Mouse (Mus musculus): ENCODE results near the gene Zdhhc6.

The Zdhhc6 gene

GRCm38 (mm10) chr19:55315452-55316108, at the start of gene Zdhhc6:
Gene Zdhhc6, minus strand, starts transcription at chr19:55316032.
- WGBS: under 1% methylated on average over 60 of the region's 60 CpGs

DNA sequence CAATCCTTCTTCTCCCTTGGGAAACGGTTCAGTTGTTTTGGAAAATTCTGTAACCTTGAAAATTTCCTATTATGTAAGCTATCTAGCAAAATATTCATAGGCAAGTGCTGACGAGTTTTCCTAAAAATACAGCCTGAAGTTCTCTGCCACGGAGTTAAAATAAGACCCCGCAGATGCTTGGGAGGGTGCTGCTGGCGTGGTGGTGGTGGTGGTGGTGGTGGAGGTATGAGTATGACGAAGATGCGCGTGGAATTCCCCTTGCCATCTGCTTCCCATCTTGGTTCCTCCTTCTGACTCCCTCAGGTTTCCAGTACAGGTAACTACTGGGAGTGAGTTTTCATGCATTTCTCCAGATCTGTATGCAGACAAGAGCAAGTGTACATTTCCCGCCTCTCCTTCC, 46.8 kb upstream of the Zdhhc6 start:
- WGBS: 52% methylated on average over 9 of the region's 9 CpGs

DNA sequence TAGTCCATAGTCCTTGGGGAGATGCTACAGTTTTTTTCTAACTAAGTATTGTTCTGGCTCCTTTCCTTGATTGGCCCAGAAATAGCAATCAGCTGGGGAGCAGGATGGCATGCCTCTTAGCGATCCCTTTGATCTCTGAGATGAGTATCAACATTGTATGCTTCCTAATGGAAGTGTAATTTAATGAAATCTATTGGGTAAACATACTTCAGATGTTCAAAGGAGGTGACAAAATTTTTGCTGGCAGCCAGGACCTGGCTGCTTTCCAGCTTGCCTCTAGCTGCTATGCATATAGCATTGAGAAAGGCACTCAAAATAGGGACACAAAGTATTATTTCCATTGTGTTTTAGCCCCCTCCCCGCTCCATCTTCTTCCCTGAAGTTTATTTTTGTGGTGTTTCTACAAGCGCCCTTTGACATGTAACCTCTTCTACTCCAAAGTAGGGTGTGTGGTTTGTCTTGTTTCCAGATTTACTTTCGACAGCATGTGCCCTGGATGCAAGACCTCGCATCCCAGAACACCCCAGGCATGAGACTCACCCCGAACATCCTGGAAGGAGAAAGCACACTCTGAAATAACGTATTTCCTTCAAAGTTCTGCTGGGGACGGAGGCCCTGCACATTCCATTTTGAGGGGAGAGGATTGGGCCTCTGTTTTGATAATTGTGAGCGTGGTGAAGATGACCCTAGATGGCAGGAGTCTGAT, 35.0 kb upstream of the Zdhhc6 start:
- WGBS: 76% methylated on average over 9 of the region's 9 CpGs

DNA sequence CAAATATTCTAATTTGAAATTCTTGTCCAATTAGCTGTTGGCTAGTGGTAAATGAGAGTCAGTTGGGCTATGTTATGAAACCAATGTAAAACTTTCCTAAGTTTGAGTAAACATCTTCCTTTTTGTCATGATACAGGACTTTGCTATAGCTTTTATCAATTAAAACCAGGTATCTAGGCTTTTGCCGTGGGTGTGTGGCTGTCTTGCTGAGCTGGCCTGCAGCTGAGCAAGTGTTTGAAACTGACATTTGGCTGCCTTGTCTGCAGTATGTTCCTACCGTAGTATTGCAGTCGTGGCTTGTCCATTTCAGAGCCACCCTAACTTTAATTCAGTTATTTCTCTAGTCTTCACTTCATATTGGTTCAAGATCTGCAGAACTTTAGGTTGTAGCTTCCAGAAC, 32.4 kb upstream of the Zdhhc6 start:
- 96% methylated on average over 3 of the region's 3 CpGs for WGBS

DNA sequence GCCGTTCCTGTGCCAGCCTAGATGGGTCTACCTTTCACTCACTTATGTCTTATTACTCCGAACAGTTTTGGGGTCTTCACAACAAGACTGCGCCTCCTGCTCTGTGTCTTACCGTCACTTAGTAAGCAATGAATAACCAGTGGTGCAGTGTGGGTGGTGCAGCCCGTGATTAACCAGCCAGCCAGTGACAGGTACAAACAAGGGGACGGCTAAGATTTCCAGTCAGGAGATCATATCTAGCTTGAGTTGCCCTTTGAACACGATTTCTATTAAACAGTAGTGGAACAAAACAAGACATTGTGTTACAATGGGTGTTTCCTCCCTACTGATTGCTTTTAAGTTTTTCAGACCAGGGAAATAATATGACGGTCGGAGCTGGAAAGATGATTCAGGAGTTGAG, 27.4 kb upstream of the Zdhhc6 start:
- 85% methylated on average over 9 of the region's 9 CpGs for WGBS

DNA sequence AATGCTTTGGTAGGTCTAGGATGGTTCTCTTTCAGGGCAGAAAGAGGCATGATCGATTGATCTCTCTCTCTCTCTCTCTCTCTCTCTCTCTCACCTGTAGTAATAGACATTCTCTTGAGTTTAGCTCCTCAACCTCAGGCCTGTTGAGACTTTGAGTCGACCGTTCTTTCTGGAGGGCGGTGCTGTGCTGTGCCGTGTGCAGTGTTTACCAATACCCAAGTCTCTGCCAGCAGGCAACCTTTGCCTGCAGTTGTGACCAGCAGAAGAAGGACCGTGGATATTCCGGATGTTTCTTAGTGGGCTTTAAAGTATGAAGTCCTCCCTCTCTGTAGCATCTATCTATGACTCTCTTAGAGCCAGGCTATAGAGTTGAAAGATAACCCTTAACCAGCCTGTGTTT, 26.6 kb upstream of the Zdhhc6 start:
- WGBS: 94% methylated on average over 7 of the region's 7 CpGs

DNA sequence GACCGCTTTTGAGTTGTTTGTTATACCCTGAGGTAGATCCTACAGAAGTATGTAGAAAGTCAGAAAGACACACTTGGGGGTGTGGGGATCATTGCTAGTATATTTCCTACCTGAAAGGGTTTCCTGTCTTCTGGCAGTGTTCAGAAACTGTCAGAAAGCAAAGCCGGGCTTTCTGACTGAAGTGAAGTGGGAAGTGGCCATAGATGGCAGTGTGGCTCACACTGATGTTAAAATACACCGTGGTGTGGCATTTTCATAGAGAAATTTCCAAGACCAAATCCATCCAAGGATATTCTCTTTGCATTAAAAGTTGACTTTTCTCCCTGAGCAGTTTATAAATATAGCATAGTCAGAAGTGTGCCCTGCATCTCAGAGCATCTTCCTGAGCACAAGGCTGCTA, 25.5 kb upstream of the Zdhhc6 start:
- WGBS: 41% methylated on average over 3 of the region's 3 CpGs

GRCm38 (mm10) chr19:55340521-55340920, 24.7 kb upstream of the Zdhhc6 start:
- 71% methylated on average over 6 of the region's 6 CpGs for WGBS

GRCm38 (mm10) chr19:55337664-55338063, 21.8 kb upstream of the Zdhhc6 start:
- 69% methylated on average over 10 of the region's 10 CpGs for WGBS

DNA sequence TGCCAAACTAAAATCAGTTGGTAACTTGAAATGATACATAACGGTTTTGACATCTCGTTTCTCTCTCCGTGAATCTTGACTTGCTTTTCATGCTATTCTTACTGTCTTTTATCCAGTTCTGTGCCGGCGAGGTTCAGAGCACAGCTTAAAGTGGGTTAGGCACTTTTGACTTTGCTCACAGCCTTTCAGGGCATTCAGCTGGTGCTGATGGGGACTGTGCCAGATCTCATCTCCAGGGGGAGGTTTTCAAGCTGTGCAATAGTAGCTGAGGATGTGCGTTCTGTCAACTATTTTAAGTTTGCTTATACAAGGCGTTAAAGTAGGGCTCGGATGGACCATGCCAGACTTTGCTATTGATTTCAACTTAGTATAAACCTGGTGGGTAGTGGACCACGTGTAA, 21.2 kb upstream of the Zdhhc6 start:
- WGBS: 44% methylated on average over 9 of the region's 9 CpGs

GRCm38 (mm10) chr19:55336441-55336840, 20.6 kb upstream of the Zdhhc6 start:
- 86% methylated on average over 12 of the region's 12 CpGs for WGBS

DNA sequence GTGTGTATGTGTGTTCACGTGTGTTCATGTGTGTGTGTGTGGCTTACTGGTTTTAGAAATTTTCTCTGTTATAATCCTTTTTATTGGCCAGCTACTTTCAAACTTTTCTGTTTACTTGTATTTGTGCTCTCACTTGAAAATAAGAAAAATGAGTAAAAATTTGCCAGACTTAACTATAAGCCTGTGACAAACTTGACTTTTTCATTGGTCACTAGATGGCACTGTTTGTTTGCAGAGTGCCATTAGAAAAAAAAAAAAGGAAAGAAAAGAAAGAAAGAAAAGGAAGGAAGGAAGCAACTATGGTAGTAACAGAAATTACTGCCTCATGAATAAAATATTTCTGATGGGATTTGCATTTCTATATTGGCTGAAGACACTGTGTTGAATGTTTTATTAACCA, 20.0 kb upstream of the Zdhhc6 start:
- 98% methylated on average over 1 of the region's 1 CpGs for WGBS

DNA sequence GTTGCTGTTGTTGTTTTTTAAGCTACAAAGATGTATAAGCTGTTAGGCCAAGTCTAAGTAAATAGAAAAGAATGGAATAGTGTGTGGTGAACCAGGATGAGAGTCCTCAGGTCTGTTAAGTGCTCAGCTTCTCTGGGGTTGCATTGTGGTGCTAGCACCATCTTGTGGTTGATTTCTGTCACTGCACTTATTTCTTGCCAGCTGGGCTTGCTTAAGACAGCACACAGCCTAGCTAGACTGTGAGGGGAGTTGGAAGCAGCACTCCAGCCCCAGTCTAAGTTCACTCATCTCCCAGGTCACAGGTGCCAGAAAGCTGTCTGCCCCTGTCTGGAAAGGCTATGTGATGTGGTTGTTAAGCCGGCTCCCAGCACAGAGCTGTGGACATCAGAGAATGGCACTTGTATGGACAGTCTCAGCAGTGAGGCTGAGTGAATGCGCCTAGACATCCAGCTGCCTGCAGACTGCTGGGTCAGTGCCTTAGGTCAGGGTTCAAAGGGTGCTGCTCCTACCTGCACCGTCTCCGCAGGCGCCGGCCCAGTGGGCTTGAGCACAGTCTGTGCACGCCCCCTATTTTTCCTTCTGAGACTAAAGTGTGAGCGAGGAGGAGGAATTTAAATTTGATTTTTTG, 16.9 kb upstream of the Zdhhc6 start:
- WGBS: 85% methylated on average over 8 of the region's 8 CpGs

DNA sequence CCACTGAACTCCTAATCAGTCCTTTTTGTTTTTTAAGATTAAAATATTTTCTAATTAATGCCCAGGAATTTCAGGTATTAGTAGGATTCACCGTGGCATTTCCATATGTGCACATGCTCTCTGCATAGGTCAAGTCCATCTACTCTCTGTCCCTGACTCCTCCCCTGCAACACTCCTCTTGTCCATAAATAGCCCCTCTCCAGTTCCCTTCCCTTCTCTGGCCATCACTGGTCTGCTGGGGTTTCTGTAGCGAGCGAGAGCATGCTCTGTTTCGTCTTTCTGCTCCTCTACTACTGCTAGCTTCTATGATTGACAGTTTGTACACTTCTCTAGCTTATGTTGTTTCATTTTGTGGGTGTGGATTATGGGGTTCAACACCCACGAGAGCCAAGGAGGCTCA, 15.9 kb upstream of the Zdhhc6 start:
- 93% methylated on average over 5 of the region's 5 CpGs for WGBS

- WGBS: 52% methylated on average over 4 of the region's 4 CpGs
Measured at GRCm38 (mm10) chr19:55327510-55327909, 11.7 kb upstream of the Zdhhc6 start.

DNA sequence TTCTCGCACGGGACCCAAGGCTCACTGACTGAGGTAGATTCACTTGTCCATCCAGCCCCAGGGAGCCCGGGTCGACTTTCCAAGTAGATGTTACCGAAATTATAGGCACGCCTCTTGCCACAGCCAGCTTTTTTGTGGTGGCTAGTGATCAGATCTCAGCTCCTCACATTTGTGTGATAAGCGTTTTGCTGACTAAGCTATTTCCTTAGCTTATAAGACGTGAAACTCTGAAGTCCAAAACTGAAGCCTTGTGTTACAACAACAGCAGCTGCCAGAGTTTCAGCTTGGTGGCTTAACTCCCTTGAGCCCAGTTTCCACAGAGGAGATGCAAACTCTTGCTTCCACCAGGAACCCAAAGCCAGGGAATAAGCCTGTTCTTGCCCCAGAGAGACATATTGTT, 6.8 kb upstream of the Zdhhc6 start:
- WGBS: 92% methylated on average over 8 of the region's 8 CpGs

- WGBS: 54% methylated on average over 5 of the region's 5 CpGs
Measured at GRCm38 (mm10) chr19:55319521-55319920, 3.7 kb upstream of the Zdhhc6 start.

DNA sequence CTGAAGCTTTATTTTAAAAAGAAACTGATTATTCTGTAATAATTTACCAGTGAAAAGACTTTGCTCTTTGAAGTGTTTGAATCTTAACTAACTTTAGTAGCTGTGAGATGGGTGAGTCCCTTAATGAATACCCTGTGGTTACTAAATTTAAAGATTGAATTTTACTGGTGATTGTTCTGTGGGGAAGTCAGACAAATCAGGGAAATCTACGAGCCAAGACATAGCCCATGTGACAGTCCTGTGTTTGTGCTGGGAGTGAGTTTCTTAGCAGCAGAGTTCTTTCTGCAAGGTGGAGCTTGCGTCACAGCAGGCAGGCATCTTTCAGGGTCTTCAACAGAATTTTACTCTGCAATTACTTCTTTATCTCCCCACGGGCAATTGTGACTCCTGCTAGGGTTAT, 3.2 kb upstream of the Zdhhc6 start:
- WGBS: 63% methylated on average over 3 of the region's 3 CpGs

DNA sequence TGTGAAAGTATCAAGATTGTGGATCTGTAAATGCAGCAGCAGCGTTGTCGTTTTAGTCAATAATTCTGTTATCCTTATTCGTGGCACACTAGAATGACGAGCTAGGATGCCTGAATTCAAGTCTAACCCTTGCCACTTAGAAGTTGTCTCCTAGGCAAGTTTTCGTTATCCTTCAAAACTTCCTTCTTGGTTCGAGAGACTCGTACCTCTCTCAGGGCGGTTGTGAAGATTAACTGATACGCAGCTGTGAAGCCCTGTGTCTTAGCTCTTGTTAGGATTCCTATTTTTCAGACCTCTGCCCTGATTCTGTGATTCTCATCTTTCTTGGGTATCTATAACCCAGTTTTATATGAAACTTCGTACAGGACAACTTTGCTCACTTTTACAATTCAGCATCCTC, 1.1 kb upstream of the Zdhhc6 start:
- WGBS: 29% methylated on average over 10 of the region's 10 CpGs

DNA sequence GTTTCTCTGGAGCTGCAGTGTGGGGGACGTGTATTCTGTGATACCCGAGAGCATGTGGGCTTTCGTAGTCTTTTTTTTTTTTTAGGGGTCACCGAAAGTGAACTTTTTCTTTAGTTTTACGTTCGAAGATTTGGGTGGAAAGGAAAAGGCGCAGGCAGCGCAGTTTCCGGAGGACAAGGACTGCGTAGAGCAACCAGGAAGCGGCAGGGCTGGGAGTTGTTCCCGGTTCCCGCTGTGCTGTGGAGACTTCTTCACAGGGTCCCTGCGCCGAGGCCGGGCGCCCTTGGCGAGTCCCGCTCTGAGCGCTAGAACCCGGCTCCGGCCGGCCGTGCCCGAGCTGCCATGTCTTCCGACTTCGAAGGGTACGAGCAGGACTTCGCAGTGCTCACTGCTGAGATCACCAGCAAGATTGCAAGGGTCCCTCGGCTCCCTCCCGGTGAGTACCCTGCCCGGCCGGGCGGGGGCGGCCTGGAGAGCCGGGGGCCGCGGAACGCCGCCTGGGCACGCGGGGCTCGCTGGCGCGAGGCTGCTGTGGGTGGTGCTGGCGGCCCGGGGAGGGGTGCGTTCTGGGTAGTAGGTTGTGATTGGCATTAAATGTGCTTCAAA, 380 bp upstream of the Zdhhc6 start, which contains the start of gene Vti1a:
Gene Vti1a, plus strand, starts transcription at position 187 of the 606 bp plus-strand sequence.
- WGBS: under 1% methylated on average over 48 of the region's 48 CpGs

GRCm38 (mm10) chr19:55313649-55314048, 2.2 kb downstream of the Zdhhc6 start:
- WGBS: 92% methylated on average over 2 of the region's 2 CpGs

DNA sequence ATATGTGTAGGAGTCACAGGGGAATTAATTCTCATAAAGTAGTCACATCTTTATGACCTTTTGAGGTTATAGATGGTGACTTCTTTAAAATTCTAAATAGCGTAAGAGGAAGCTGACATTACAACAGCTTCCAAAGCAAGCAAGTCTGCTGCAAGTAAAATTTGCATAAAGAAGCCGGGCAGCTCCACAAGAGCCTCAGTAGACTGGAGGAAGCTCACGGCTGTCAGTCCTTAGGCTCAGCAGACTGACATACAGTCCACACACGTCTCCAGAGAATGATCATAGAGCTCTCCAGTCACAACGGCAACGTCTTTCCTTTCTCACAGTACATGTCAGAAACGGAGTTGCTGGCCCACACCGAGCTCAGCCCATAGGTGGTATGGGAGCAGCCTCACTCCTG, 4.0 kb downstream of the Zdhhc6 start:
- WGBS: 91% methylated on average over 8 of the region's 8 CpGs

DNA sequence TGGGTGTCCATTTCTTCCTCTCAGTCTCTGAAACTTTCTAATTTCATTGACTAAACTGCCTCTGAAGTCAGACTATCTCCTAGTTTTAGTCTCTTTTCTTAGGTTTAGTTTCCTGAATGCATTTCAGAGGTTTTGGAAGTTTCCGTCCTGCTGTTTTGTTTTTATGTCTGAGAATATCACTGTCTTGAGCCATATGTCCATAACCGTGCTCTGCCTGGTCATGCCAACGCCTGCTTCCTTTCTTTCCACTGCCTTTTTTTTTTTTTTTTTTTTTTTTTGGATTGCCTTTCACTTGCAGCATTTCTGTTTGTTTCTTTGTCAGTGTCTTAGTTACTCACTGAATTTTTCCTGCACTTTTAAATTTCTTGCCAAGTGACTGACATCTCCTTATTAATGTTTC, 15.3 kb downstream of the Zdhhc6 start:
- WGBS: 71% methylated on average over 3 of the region's 3 CpGs

Measured in cerebral cortex, adult 2 months (tissue).